Mouse (Mus musculus) kidney, adult 11 months (tissue): ENCODE measurements around the gene Galnt14.

Experiments
- DNase-seq: peaks from one replicate; pipeline ENCODE4 v3.0.0; 2022

The Galnt14 gene

GRCm38 (mm10) chr17:73502613-73503012 lies 207.6 kb downstream of the Galnt14 start:
- DNase-seq: no peak

- no peak for DNase-seq
These were observed 220.7 kb downstream of the Galnt14 start for GRCm38 (mm10) chr17:73489519-73489918.

GRCm38 (mm10) chr17:73487792-73488191 lies 222.5 kb downstream of the Galnt14 start:
- no peak for DNase-seq

- no peak for DNase-seq
These were observed 222.9 kb downstream of the Galnt14 start for GRCm38 (mm10) chr17:73487380-73487779.

GRCm38 (mm10) chr17:73477096-73478076 lies 232.9 kb downstream of the Galnt14 start:
- no peak for DNase-seq

GRCm38 (mm10) chr17:73474371-73474770 lies 235.9 kb downstream of the Galnt14 start:
- no peak for DNase-seq

- DNase-seq: no peak
These were observed 237.2 kb downstream of the Galnt14 start for GRCm38 (mm10) chr17:73473012-73473411.

GRCm38 (mm10) chr17:73460874-73461273 lies 249.4 kb downstream of the Galnt14 start:
- no peak for DNase-seq

- DNase-seq: no peak
These were observed 251.5 kb downstream of the Galnt14 start for GRCm38 (mm10) chr17:73458741-73459140.

- no peak for DNase-seq
These were observed 253.7 kb downstream of the Galnt14 start for GRCm38 (mm10) chr17:73456551-73456950.

- no peak for DNase-seq
These were observed 256.6 kb downstream of the Galnt14 start for GRCm38 (mm10) chr17:73453646-73454045.

GRCm38 (mm10) chr17:73452151-73452760 lies 258.0 kb downstream of the Galnt14 start:
- DNase-seq: no peak

- DNase-seq: no peak
These were observed 261.1 kb downstream of the Galnt14 start for GRCm38 (mm10) chr17:73449104-73449503.
